Mouse (Mus musculus) thymus, adult 2 months (tissue): ENCODE measurements around the gene Bcl11a. TPM values are rescaled to one million over a fixed set of nuclear protein-coding genes. Genes with fewer than 3 reads are reported as not detected.

ENCODE experiments used
- DNase-seq: peaks from one replicate; pipeline ENCODE4 v3.0.0; 2021
- H3K27ac ChIP-seq: fragments of 200-500 bp; 2 replicates; pipeline ENCODE4 v1.5.1; 2012; ENCODE audit warnings: low read length, control low read depth; ENCODE audit not compliant: control insufficient read depth, insufficient read depth
- H3K27me3 ChIP-seq: fragments of 200-500 bp; 2 replicates; pipeline ENCODE4 v1.6.1; 2012; ENCODE audit warnings: mild to moderate bottlenecking, low read length, moderate library complexity, mixed read lengths; ENCODE audit not compliant: control insufficient read depth, insufficient read depth
- H3K36me3 ChIP-seq: fragments of 200-500 bp; 2 replicates; pipeline ENCODE4 v1.6.1; 2012; ENCODE audit warnings: mild to moderate bottlenecking, low read length, moderate library complexity; ENCODE audit not compliant: control insufficient read depth, insufficient read depth
- H3K4me1 ChIP-seq: fragments of 200-500 bp; replicated peaks from 2 replicates; pipeline ENCODE4 v1.6.1; 2012; ENCODE audit warnings: low read length; ENCODE audit not compliant: control insufficient read depth, insufficient read depth
- H3K4me3 ChIP-seq: fragments of 200-500 bp; 2 replicates; pipeline ENCODE4 v1.5.1; 2012; ENCODE audit warnings: mild to moderate bottlenecking, low read length, control low read depth, moderate library complexity; ENCODE audit not compliant: control insufficient read depth, insufficient read depth
- CTCF ChIP-seq: fragments of 200-500 bp; IDR thresholded peaks from 2 replicates; pipeline ENCODE4 v1.5.1; 2012; ENCODE audit warnings: mild to moderate bottlenecking, control low read depth, low read length, moderate library complexity, borderline replicate concordance; ENCODE audit not compliant: control insufficient read depth, poor library complexity, insufficient read depth; ENCODE audit errors: extremely low read depth
- POLR2A ChIP-seq: fragments of 200-500 bp; IDR thresholded peaks from 2 replicates; pipeline ENCODE4 v1.6.1; 2012; ENCODE audit warnings: mild to moderate bottlenecking, low read length, control low read depth, moderate library complexity; ENCODE audit not compliant: control insufficient read depth, poor library complexity, insufficient read depth; ENCODE audit errors: extremely low read depth
- WGBS: fragments of 180-500 bp; shearing (Covaris S2); methylation state at CpG from one replicate; pipeline ENCODE4 v1.1.7; 2018; 5-methylcytosine and 5-hydroxymethylcytosine counted together
- polyA plus RNA-seq: library from polyadenylated mRNA; depleted of rRNA; stranded (reverse); fragments of >200 nt; gene quantifications from 2 replicates; pipeline ENCODE4 v1.2.3, GENCODE M21; 2012

Gene Bcl11a
- polyA plus RNA-seq, 1 experiment = 2.7 TPM

DNA sequence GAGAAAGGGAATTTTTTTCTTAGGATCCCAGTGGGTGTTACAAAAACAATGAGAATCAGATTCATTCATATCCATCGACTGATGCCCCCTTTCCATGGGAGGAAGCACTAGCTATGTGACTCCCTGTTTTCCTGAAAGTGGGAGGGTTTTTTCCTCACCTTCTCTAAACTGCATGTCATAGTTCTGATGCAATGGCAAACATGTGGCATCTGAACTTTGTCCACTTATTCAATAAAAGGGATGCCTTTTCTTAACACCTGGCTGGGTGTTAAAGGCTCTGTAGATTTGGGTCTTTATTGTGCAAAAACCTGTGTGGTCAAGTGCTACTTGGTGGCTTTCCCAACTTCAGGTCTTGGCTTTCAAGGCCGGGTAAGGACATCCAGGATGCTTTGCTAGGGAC lies 57.4 kb downstream of the Bcl11a start:
- WGBS = 79% methylated on average over 2 of the region's 2 CpGs
- TF ChIP-seq CTCF (no peak), POLR2A (no peak)
- peaks cover 11% of the 10 kb centered on the region for H3K4me1 ChIP-seq
- no peak overlapping the region for H3K27ac ChIP-seq
- H3K36me3 ChIP-seq = no peaks in the 10 kb centered on the region
- no peak for DNase-seq
- H3K4me3 ChIP-seq = no peak overlapping the region
- H3K27me3 ChIP-seq = no peaks in the 10 kb centered on the region

DNA sequence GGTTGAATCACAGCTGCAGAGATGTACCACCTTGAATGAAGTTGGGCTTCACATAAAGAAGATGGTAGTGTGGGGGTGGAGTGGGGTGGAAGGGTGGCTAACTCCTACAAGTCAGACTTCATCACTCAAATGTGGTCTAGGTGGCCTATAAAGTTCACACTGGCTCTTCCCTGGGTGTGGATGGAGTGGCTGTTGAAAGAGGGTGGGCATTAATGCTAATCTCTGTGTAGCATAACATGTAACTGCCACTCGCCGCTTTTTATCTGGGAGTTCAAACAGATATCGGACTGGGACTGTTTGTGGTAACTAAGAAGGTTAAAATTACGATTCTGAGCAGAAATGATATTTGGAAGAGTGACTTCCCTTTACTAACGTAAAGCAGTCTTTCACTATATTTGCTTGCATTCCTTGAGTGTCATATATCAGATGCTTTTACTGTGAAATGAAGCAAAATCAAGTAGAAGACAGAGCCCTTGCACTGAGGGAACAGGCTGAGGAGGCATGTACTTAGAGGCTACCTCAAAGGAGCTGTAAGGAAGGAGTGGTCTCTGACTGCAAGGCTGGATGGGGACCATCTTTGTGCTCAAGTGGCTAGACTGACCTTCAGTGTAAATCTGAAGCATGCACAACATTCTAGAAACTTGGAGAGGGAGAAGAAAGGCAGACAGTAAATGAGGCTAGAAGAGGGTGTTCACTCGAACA lies 58.4 kb downstream of the Bcl11a start:
- Histone ChIP-seq H3K27me3 (no peaks in the 10 kb centered on the region), H3K27ac (no peak overlapping the region), H3K4me3 (no peak overlapping the region), H3K4me1 (peaks cover 8% of the 10 kb centered on the region), H3K36me3 (no peaks in the 10 kb centered on the region)
- WGBS = 74% methylated on average over 6 of the region's 6 CpGs
- DNase-seq = no peak
- TF ChIP-seq POLR2A (no peak), CTCF (no peak)

DNA sequence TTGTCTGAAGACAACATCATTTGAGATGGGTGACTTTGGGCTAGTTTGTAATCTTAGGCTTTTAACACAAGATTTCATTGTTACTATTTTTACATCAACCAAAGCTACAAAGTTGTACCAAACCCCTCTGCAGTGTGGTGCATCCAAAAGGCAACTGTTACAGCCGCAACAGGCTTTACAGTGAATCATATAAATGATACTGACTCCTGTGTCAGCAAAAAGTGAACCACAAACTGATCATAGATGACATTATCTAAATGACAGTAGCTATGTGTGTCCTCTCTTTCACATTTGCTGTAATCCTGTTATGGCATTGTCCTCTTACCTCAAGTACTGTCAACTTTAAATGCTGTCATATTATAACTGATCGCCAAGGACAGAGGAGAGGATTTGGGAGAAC lies 60.0 kb downstream of the Bcl11a start:
- DNase-seq = no peak
- 98% methylated on average over 2 of the region's 2 CpGs for WGBS
- H3K27me3 ChIP-seq = no peaks in the 10 kb centered on the region
- no peak overlapping the region for H3K27ac ChIP-seq
- no peaks in the 10 kb centered on the region for H3K4me1 ChIP-seq
- no peak overlapping the region for H3K4me3 ChIP-seq
- H3K36me3 ChIP-seq = no peaks in the 10 kb centered on the region
- TF ChIP-seq CTCF (no peak), POLR2A (no peak)

DNA sequence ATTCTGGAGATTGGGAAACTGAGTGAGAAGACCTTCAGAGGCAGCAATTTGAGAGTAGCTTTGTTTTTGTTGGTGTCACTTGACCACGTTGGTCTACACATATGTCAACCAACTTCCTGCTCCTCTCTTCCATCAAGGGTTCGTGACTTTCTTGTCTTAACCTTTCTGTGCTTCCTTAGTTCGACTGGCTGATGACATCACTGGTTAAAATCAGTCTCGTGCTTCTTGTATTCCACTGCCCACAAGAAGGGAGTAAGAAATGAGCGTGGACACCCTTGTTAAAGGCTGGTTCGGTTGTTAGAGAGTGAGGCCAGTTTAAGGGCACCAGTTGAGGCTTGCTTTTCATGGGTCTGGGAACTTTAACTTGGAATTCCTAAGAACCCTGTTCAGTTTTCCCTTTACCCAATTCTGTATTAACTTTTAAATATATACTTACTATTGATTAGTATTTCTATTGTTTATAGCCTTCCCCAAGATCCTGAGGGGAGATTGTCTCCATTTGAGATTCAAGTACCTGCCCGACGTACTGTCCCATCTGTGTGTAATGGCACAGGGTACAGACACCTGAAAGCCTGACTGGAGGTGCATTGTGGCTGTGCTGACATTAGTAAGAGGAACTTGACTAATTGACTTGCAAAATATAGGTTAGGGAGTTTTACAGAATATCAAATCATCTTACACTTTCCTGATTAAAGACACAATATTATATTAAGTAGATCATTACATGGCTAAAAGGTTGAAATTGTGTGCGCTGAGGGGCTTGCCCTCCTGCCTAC lies 60.9 kb downstream of the Bcl11a start:
- no peak overlapping the region for H3K27ac ChIP-seq
- no peak for TF ChIP-seq CTCF
- TF ChIP-seq POLR2A = no peak
- no peak overlapping the region for H3K4me3 ChIP-seq
- no peaks in the 10 kb centered on the region for H3K36me3 ChIP-seq
- DNase-seq = no peak
- WGBS = 50% methylated on average over 9 of the region's 9 CpGs
- no peaks in the 10 kb centered on the region for H3K27me3 ChIP-seq
- no peaks in the 10 kb centered on the region for H3K4me1 ChIP-seq

DNA sequence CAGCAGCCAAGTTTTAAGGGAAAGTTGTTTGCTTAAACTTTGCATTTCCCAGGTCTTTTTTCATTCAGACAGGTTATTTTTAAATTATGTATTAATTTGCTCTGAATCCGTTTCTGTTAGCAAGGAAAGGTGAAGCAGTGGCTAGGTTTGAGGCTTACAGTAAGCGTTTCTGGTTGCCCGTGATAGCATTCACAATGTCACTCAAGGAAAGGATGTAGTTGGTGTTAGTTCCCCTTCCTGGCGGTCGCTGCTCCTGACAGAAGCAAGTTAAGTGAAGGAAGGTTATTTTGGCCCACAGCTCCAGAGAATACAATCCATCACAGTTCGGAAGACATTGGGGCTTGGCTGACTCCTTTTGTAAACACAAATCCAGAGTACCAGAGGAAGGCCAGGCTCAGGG lies 61.6 kb downstream of the Bcl11a start:
- TF ChIP-seq POLR2A = no peak
- TF ChIP-seq CTCF = no peak
- H3K27me3 ChIP-seq = no peaks in the 10 kb centered on the region
- H3K4me3 ChIP-seq = no peak overlapping the region
- no peaks in the 10 kb centered on the region for H3K36me3 ChIP-seq
- DNase-seq = no peak
- H3K27ac ChIP-seq = no peak overlapping the region
- no peaks in the 10 kb centered on the region for H3K4me1 ChIP-seq
- 49% methylated on average over 6 of the region's 6 CpGs for WGBS

DNA sequence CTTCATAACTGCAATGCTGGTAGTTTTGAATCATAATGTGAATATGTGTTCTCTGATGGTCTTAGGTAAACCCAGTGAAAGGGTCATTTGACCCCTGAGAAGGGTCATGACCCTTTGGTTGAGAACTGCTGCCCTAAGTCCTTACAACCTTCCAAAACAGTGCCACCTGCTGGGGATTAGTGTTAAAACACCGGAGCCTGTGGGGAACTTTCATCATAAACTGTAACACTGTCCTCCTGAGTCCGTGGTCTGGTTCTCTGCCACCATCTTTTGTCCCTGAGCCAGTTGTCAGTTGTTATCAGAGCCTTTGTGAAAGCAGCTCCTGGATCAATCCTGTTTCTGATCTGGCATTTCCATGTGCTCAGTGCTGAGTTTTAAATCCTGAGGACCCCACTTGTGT lies 62.1 kb downstream of the Bcl11a start:
- Histone ChIP-seq H3K4me3 (no peak overlapping the region), H3K27me3 (no peaks in the 10 kb centered on the region), H3K27ac (no peak overlapping the region), H3K4me1 (no peaks in the 10 kb centered on the region), H3K36me3 (no peaks in the 10 kb centered on the region)
- WGBS = 93% methylated on average over 2 of the region's 2 CpGs
- TF ChIP-seq POLR2A = no peak
- no peak for TF ChIP-seq CTCF
- DNase-seq = no peak
